Mouse (Mus musculus): ENCODE measurements around the gene Pnmal2. TPM values are rescaled to one million over a fixed set of nuclear protein-coding genes. Genes with fewer than 3 reads are reported as not detected.
"Not testable (repeated sequence)": the region's sequence is repeated elsewhere in the genome, so short reads cannot be mapped to it uniquely, and the experiment has no call there.

The Pnmal2 gene
- polyA plus RNA-seq, 1 experiment from 2014 or later, result 0.42 TPM

DNA sequence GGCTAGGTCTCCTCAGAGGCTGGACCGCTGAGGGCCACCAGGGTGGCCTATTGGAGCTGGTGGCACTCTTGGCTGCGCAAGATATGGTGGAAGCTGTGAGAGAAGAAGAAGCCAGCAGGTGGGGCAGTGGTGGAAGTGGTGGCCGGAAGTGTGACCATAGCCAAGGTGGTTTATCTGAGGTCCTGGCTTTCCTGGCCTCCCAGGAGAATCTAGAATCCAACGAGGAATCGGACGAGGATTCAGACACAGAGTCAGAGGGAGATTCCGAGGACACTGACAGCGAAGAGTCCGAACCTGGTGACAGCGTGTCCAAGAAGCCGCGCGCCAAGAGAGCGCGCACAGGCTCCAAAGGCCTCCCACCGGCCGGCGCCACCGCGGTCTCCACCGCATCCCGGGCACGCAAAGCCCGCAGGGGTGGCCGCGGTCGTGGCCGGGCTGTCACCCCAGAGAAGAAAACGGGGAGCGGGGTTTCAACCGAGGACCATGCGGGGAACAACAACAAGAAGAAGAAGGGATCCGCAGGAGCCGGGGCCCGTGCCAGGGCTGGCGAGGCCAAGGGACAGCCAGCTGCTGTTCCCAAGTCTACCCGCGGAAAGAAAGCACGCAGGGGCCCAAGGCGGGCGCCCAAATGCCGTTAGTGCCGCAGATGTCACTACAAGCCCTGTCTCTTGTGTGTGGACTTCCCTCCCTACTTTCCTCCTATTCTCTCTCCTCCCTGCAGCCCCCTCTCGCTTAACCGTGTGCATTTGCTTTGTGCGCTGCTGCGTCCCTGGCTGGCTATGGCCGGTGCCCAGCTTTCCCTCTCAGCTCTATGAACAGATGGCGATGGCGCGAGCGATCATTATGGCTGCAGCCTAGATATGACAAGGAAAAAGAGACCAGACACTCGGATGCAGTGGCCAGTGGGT is 2.2 kb downstream of the Pnmal2 start:
- Histone ChIP-seq H3K4me3 (ENCODE audit: low read depth, low read length) (no peak overlapping the region), H3K4me1 (ENCODE audit: control insufficient read depth, low read depth, low read length) (peaks cover 6% of the 10 kb centered on the region), H3K4me2 (ENCODE audit: low read depth, low read length) (no peak overlapping the region), H3K9me3 (replicated peaks; ENCODE audit: control insufficient read depth, low read length) (no peaks in the 10 kb centered on the region), H3K27me3 (ENCODE audit: control insufficient read depth, insufficient read depth, low read depth, low read length) (peaks cover 66% of the 10 kb centered on the region), H3K27ac (ENCODE audit: low read length) (no peak overlapping the region), H3K9ac (ENCODE audit: low read depth, low read length) (no peak overlapping the region), H3K36me3 (ENCODE audit: control insufficient read depth, insufficient read depth) (no peaks in the 10 kb centered on the region)
- no peak for ATAC-seq (ENCODE audit: low read depth)
- WGBS (ENCODE audit: insufficient replicate concordance), result 3% methylated on average over 53 of the region's 53 CpGs

- ATAC-seq (ENCODE audit: low read depth), result no peak
- no peak overlapping the region for H3K4me2 ChIP-seq (ENCODE audit: low read depth, low read length)
- no peaks in the 10 kb centered on the region for H3K9me3 ChIP-seq (replicated peaks; ENCODE audit: control insufficient read depth, low read length)
- no peak overlapping the region for H3K4me3 ChIP-seq (ENCODE audit: low read depth, low read length)
- no peak overlapping the region for H3K9ac ChIP-seq (ENCODE audit: low read depth, low read length)
- peaks cover 66% of the 10 kb centered on the region for H3K27me3 ChIP-seq (ENCODE audit: control insufficient read depth, insufficient read depth, low read depth, low read length)
- WGBS (ENCODE audit: insufficient replicate concordance), result 19% methylated on average over 22 of the region's 22 CpGs
- H3K4me1 ChIP-seq (ENCODE audit: control insufficient read depth, low read depth, low read length), result peaks cover 6% of the 10 kb centered on the region
- H3K36me3 ChIP-seq (ENCODE audit: control insufficient read depth, insufficient read depth), result no peaks in the 10 kb centered on the region
- H3K27ac ChIP-seq (ENCODE audit: low read length), result no peak overlapping the region
Observed at GRCm38 (mm10) chr7:16947349-16947895, 2.9 kb downstream of the Pnmal2 start.

- 9% methylated on average over 4 of the region's 4 CpGs for WGBS (ENCODE audit: insufficient replicate concordance)
- no peak overlapping the region for H3K4me2 ChIP-seq (ENCODE audit: low read depth, low read length)
Observed at GRCm38 (mm10) chr7:16947959-16948361, 3.5 kb downstream of the Pnmal2 start.

GRCm38 (mm10) chr7:16948923-16949458 is 4.5 kb downstream of the Pnmal2 start:
- Histone ChIP-seq H3K27me3 (ENCODE audit: control insufficient read depth, insufficient read depth, low read depth, low read length) (peaks cover 59% of the 10 kb centered on the region), H3K4me2 (ENCODE audit: low read depth, low read length) (no peak overlapping the region), H3K27ac (ENCODE audit: low read length) (no peak overlapping the region), H3K9me3 (replicated peaks; ENCODE audit: control insufficient read depth, low read length) (no peaks in the 10 kb centered on the region), H3K4me3 (ENCODE audit: low read depth, low read length) (no peak overlapping the region), H3K36me3 (ENCODE audit: control insufficient read depth, insufficient read depth) (no peaks in the 10 kb centered on the region), H3K4me1 (ENCODE audit: control insufficient read depth, low read depth, low read length) (peaks cover 6% of the 10 kb centered on the region), H3K9ac (ENCODE audit: low read depth, low read length) (no peak overlapping the region)
- no peak for ATAC-seq (ENCODE audit: low read depth)
- 45% methylated on average over 8 of the region's 8 CpGs for WGBS (ENCODE audit: insufficient replicate concordance)

More at GRCm38 (mm10) chr7:16947959-16948361, 3.5 kb downstream of the Pnmal2 start:
- H3K36me3 ChIP-seq (ENCODE audit: control insufficient read depth, insufficient read depth), result no peaks in the 10 kb centered on the region
- H3K27me3 ChIP-seq (ENCODE audit: control insufficient read depth, insufficient read depth, low read depth, low read length), result peaks cover 66% of the 10 kb centered on the region
- H3K9me3 ChIP-seq (replicated peaks; ENCODE audit: control insufficient read depth, low read length), result no peaks in the 10 kb centered on the region
- peaks cover 6% of the 10 kb centered on the region for H3K4me1 ChIP-seq (ENCODE audit: control insufficient read depth, low read depth, low read length)
- no peak for ATAC-seq (ENCODE audit: low read depth)
- no peak overlapping the region for H3K4me3 ChIP-seq (ENCODE audit: low read depth, low read length)
- H3K27ac ChIP-seq (ENCODE audit: low read length), result no peak overlapping the region
- H3K9ac ChIP-seq (ENCODE audit: low read depth, low read length), result no peak overlapping the region

DNA sequence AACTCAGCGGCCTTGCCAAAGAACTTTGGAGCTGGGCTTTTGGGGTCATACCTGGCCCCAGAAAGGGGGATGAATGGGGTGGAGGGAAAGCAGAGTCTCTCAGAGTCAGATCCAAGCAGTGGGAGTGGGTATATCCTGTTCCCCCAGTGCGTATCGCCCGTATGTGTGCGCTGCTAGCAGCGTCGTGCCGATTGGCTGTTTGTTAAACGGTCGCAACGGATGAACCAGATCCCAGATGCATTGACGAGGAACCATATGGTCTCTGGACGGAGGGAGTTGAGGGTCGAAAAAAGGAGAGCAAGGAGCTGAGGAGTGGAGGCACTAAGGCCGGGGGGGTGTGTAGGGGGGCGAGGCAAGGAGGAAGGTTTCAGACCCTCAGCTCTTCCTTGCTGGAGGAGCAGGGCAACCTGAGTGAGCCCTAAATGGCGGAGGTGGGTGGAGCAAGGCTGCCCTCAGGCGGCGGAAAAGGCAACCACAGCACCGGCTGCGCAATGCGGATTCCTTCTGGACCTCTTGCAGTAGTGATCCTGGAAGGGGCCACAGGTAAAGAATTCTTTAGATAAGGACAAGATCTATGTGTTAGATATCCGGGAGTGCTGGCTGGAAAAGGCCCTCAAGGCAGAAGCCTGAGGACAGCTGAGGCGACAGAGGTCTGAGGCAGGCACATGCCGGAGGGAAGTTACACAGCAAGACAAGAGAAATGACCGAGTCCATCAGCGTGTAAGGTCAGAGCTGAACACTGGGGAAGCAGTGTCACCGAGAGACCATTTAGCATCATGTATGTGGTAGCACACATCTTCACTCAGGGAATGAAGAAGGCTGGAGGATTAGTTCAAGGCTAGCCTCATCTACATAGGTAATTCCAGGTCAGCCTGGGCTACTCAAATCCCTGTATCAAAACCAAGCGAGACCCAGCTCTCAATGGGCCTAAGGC is 5.7 kb downstream of the Pnmal2 start:
- ATAC-seq (ENCODE audit: low read depth), result peak; percentile 22; the same call in 1 of the 2 replicates
- Histone ChIP-seq H3K9ac (ENCODE audit: low read depth, low read length) (no peak overlapping the region), H3K4me1 (ENCODE audit: control insufficient read depth, low read depth, low read length) (peaks cover 6% of the 10 kb centered on the region), H3K4me2 (ENCODE audit: low read depth, low read length) (peak overlapping the region; percentile 59), H3K9me3 (replicated peaks; ENCODE audit: control insufficient read depth, low read length) (no peaks in the 10 kb centered on the region), H3K27me3 (ENCODE audit: control insufficient read depth, insufficient read depth, low read depth, low read length) (peaks cover 47% of the 10 kb centered on the region), H3K27ac (ENCODE audit: low read length) (no peak overlapping the region), H3K4me3 (ENCODE audit: low read depth, low read length) (peak overlapping the region; percentile 29), H3K36me3 (ENCODE audit: control insufficient read depth, insufficient read depth) (no peaks in the 10 kb centered on the region)
- 7% methylated on average over 29 of the region's 29 CpGs for WGBS (ENCODE audit: insufficient replicate concordance)

DNA sequence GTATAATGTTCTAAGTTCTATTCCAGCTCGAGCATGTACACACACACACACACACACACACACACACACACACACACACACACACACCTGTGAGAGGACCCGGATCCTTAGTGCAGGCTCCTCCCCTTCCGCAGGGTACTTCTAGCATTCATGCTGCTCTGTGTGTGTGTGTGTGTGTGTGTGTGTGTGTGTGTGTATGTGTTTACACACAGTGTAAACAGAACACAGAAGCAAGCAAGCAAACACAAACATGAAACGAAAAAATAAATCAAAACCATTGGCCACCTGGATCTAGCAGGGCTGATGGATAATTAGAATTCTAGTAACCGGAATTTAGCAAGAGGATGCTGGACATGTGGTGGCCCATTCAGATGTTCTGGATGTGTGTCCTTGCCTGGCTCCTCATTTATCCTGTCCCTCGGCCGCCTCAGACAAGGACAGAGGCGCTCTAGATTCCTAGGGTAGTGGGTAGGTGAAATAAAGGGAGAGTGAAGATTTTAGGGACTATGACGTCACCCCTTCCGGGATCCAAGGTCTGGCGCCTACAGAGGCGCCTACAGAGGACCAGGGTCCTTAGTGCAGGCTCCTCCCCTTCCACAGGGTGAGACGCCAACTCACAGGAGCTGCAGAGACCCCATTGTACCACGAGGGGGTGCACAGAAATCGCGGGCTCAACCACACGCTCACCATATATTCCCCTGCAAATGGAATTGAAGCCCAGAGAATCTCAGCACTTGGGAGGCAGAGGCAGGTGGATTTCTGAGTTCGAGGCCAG is 6.6 kb downstream of the Pnmal2 start:
- H3K4me2 ChIP-seq (ENCODE audit: low read depth, low read length), result no peak overlapping the region
- H3K27me3 ChIP-seq (ENCODE audit: control insufficient read depth, insufficient read depth, low read depth, low read length), result peaks cover 39% of the 10 kb centered on the region
- no peak overlapping the region for H3K4me3 ChIP-seq (ENCODE audit: low read depth, low read length)
- H3K4me1 ChIP-seq (ENCODE audit: control insufficient read depth, low read depth, low read length), result peaks cover 6% of the 10 kb centered on the region
- no peak overlapping the region for H3K9ac ChIP-seq (ENCODE audit: low read depth, low read length)
- no peaks in the 10 kb centered on the region for H3K9me3 ChIP-seq (replicated peaks; ENCODE audit: control insufficient read depth, low read length)
- no peak overlapping the region for H3K27ac ChIP-seq (ENCODE audit: low read length)
- WGBS (ENCODE audit: insufficient replicate concordance), result 19% methylated on average over 18 of the region's 18 CpGs
- ATAC-seq (ENCODE audit: low read depth), result peak; percentile 70
- no peaks in the 10 kb centered on the region for H3K36me3 ChIP-seq (ENCODE audit: control insufficient read depth, insufficient read depth)

DNA sequence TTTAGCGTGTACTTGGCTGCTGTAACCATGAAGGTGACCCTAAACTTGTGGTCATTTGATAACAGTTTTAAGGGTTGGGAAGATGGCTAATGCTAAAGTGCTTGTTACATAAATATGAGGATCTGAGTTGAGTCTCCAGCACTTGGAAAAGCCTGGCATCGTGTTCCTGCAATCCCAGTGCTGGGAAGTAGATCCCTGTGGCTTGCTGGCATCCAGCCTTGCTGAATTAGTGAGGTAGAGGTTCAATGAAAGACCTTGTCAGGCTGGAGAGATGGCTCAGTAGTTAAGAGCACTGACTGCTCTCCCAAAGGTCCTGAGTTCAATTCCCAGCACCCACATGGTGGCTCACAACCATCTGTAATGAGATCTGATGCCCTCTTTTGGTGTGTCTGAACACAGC is 9.3 kb downstream of the Pnmal2 start:
- WGBS (ENCODE audit: insufficient replicate concordance), result 48% methylated on average over 2 of the region's 2 CpGs

DNA sequence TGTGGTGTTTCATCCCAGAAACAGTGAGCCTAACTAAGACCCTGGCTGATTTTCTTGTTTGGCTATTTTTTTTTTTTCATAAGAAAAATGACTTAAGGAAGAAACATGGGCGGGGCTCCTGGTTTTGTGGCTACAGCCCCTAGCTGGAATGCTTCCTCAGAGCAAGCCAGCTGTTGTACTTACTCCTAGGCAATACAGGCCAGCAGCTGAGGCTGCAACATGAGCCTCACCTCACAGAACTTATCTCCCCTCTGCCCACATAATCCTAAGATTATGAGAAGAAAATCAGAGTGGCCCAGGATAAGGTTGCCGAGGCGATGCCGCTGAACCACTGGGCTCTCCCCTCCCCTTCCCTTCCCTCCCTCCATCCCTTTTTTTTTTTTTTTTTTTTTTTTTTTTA is 11.2 kb downstream of the Pnmal2 start:
- Histone ChIP-seq H3K9me3 (replicated peaks; ENCODE audit: control insufficient read depth, low read length) (no peaks in the 10 kb centered on the region), H3K4me1 (ENCODE audit: control insufficient read depth, low read depth, low read length) (no peaks in the 10 kb centered on the region), H3K9ac (ENCODE audit: low read depth, low read length) (no peak overlapping the region), H3K4me3 (ENCODE audit: low read depth, low read length) (no peak overlapping the region), H3K27me3 (ENCODE audit: control insufficient read depth, insufficient read depth, low read depth, low read length) (no peaks in the 10 kb centered on the region; the same call in 1 of the 2 replicates), H3K36me3 (ENCODE audit: control insufficient read depth, insufficient read depth) (no peaks in the 10 kb centered on the region), H3K27ac (ENCODE audit: low read length) (no peak overlapping the region), H3K4me2 (ENCODE audit: low read depth, low read length) (no peak overlapping the region)
- no peak for ATAC-seq (ENCODE audit: low read depth)
- 35% methylated on average over 4 of the region's 4 CpGs for WGBS (ENCODE audit: insufficient replicate concordance)

More for the DNA sequence above, 9.3 kb downstream of the Pnmal2 start:
- not testable (repeated sequence) for ATAC-seq (ENCODE audit: low read depth); H3K9me3 ChIP-seq (replicated peaks; ENCODE audit: control insufficient read depth, low read length); H3K9ac ChIP-seq (ENCODE audit: low read depth, low read length); H3K36me3 ChIP-seq (ENCODE audit: control insufficient read depth, insufficient read depth); H3K27ac ChIP-seq (ENCODE audit: low read length); H3K4me1 ChIP-seq (ENCODE audit: control insufficient read depth, low read depth, low read length); H3K4me2 ChIP-seq (ENCODE audit: low read depth, low read length); H3K4me3 ChIP-seq (ENCODE audit: low read depth, low read length)
- H3K27me3 ChIP-seq (ENCODE audit: control insufficient read depth, insufficient read depth, low read depth, low read length), result peaks cover 11% of the 10 kb centered on the region
